Mouse (Mus musculus): ENCODE data around the gene Nxph3.

DNA sequence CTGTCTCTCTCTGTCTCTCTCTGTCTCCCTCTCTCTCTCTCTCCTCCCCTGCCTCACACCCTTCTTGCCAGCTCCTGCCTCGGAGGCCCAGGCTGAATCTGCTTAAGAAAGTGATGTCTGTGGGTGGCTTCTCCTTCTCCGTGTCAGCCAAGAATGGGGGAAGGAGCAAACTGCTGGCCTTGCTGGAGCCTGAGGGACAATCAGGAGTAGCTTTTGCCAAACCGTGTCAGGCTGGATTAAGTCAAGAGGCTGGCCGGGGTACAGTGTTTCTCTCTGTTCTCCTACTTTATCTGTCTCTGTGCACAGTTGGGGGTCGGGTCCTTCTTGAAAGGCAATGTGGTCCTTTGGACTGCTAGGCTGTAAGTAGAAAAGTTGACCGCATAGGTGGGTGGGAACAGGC lies 43.3 kb upstream of the Nxph3 start:
- TF ChIP-seq MAX (IDR thresholded peaks at IDR 0.05; ENCODE audit: low read length), result no peak
- no peak for TF ChIP-seq POLR2A (IDR thresholded peaks at IDR 0.05; ENCODE audit: low read depth, low read length)
- TF ChIP-seq CTCF (conservative IDR thresholded peaks at IDR 0.05 in 1 of 2, IDR thresholded peaks at IDR 0.05 in 1 of 2; ENCODE audit: low read depth in 2 of 2, low read length in 2 of 2), result no peak
- no peak for TF ChIP-seq ZNF384 (IDR thresholded peaks at IDR 0.05; ENCODE audit: low read depth, low read length)
- TF ChIP-seq POLR2AphosphoS2 (IDR thresholded peaks at IDR 0.05; ENCODE audit: low read depth, low read length), result no peak
- TF ChIP-seq MYC (IDR thresholded peaks at IDR 0.05; ENCODE audit: low read depth, low read length), result no peak
- no peak for TF ChIP-seq JUND (conservative IDR thresholded peaks at IDR 0.05; ENCODE audit: low read depth, low read length)
- TF ChIP-seq CHD1 (IDR thresholded peaks at IDR 0.05; ENCODE audit: low read depth, low read length), result no peak
- no peak for TF ChIP-seq SIN3A (IDR thresholded peaks at IDR 0.05; ENCODE audit: low read length)
- no peak for TF ChIP-seq ZMIZ1 (IDR thresholded peaks at IDR 0.05; ENCODE audit: low read depth, low read length)
- no peak for TF ChIP-seq BHLHE40 (IDR thresholded peaks at IDR 0.05; ENCODE audit: low read depth, low read length)
- TF ChIP-seq JUN (IDR thresholded peaks at IDR 0.05; ENCODE audit: insufficient read depth, low read depth, low read length), result no peak
- TF ChIP-seq EP300 (IDR thresholded peaks at IDR 0.05; ENCODE audit: low read length), result no peak
- TF ChIP-seq RCOR1 (conservative IDR thresholded peaks at IDR 0.05; ENCODE audit: low read depth, low read length), result no peak

Data from CH12.LX (cell line).